Mouse (Mus musculus): ENCODE data around the gene Defa2. TPM values are rescaled to one million over a fixed set of nuclear protein-coding genes. Genes with fewer than 3 reads are reported as not detected.

The Defa2 gene
- polyA plus RNA-seq (2017; shearing (Covaris generic)): not detected

DNA sequence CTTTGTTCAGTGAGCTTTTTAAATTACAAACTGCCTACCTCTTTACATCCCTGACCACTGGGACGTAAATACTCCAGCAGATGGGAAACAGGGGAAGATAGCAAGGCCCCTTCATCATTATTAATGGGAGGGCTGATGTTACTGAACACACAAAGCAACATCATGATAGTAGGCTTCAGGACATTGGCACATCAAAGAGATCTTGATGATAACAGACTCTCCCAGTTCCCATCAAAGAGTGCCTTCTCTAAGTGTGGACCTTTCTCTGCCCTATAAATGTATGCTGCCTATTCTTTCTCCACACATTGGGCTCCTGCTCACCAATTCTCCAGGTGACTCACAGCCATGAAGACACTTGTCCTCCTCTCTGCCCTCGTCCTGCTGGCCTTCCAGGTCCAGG, at the start of gene Defa2:
TSS of gene Defa2 (plus strand) at position 301 of the 400 bp plus-strand sequence.

DNA sequence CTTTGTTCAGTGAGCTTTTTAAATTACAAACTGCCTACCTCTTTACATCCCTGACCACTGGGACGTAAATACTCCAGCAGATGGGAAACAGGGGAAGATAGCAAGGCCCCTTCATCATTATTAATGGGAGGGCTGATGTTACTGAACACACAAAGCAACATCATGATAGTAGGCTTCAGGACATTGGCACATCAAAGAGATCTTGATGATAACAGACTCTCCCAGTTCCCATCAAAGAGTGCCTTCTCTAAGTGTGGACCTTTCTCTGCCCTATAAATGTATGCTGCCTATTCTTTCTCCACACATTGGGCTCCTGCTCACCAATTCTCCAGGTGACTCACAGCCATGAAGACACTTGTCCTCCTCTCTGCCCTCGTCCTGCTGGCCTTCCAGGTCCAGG, 13.2 kb downstream of the Defa2 start, which contains the start of gene Defa33:
TSS of gene Defa33 (plus strand) at position 301 of the 400 bp plus-strand sequence.

DNA sequence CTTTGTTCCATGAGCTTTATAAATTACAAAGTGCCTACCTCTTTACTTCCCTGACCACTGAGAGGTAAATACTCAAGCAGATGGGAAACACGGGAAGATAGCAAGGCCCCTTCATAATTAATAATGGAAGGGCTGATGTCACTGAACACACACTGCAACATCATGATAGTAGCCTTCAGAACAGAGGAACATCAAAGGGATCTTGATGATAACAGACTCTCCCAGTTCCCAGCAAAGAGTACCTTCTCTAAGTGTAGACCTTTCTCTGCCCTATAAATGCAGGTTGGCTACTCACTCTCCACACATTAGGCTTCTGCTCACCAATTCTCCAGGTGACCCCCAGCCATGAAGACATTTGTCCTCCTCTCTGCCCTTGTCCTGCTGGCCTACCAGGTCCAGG, 48.8 kb downstream of the Defa2 start, which contains the start of gene Defa36:
TSS of gene Defa36 (plus strand) at position 301 of the 400 bp plus-strand sequence.

Other genes starting within 250 kb of the Defa2 start
- not detected for gene Defa30, start 243.9 kb upstream of the Defa2 start, polyA plus RNA-seq (2017; shearing (Covaris generic))
- gene Defa22, start 216.2 kb upstream of the Defa2 start, polyA plus RNA-seq (2017; shearing (Covaris generic)): not detected
- not detected for gene Defa31, start 186.9 kb upstream of the Defa2 start, polyA plus RNA-seq (2017; shearing (Covaris generic))
- not detected for gene Gm15293, start 177.0 kb upstream of the Defa2 start, polyA plus RNA-seq (2017; shearing (Covaris generic))
- not detected for gene Gm15292, start 128.8 kb upstream of the Defa2 start, polyA plus RNA-seq (2017; shearing (Covaris generic))
- not detected for gene Defa27, start 63.0 kb upstream of the Defa2 start, polyA plus RNA-seq (2017; shearing (Covaris generic))
- gene Defa29, start 51.5 kb upstream of the Defa2 start, polyA plus RNA-seq (2017; shearing (Covaris generic)): not detected
- gene Defa33, start 13.3 kb downstream of the Defa2 start, polyA plus RNA-seq (2017; shearing (Covaris generic)): not detected
- not detected for gene Defa36, start 48.9 kb downstream of the Defa2 start, polyA plus RNA-seq (2017; shearing (Covaris generic))
- gene Gm7849, start 78.0 kb downstream of the Defa2 start, polyA plus RNA-seq (2017; shearing (Covaris generic)): not detected
- not detected for gene Defa20, start 130.7 kb downstream of the Defa2 start, polyA plus RNA-seq (2017; shearing (Covaris generic))
- not detected for gene Defa32, start 150.5 kb downstream of the Defa2 start, polyA plus RNA-seq (2017; shearing (Covaris generic))
- gene Defa37, start 186.9 kb downstream of the Defa2 start, polyA plus RNA-seq (2017; shearing (Covaris generic)): not detected
- gene Defa28, start 204.5 kb downstream of the Defa2 start, polyA plus RNA-seq (2017; shearing (Covaris generic)): not detected
- gene Gm7861, start 216.0 kb downstream of the Defa2 start, polyA plus RNA-seq (2017; shearing (Covaris generic)): not detected
- gene Defa26, start 239.7 kb downstream of the Defa2 start, polyA plus RNA-seq (2017; shearing (Covaris generic)): not detected